Comparison of ENCODE assay signal across 16 mouse cellular contexts in genomic region chr7:58705158-58705557, GRCm38 (mm10).
"Had no signal": no experiment of that assay in that cellular context is flagged by ENCODE, and none has a peak within 500 bp of the region (broad histone marks: within the 10 kb centered on the region; RNA-seq: fewer than 3 reads in every experiment).

No protein-coding gene starts in this region.

- ATAC-seq: liver, postnatal 0 days; lung, postnatal 0 days; midbrain, embryonic 13.5 days; midbrain, embryonic 15.5 days had no signal

- H3K4me3 ChIP-seq: lung, embryonic 15.5 days; midbrain, embryonic 13.5 days; midbrain, embryonic 15.5 days; neural tube, embryonic 12.5 days; stomach, embryonic 15.5 days had no signal

- DNase-seq: liver, postnatal 0 days; lung, adult 2 months; lung, postnatal 14 days; lung, postnatal 36 days; right cerebral cortex, postnatal 14 days; thymus, adult 2 months; thymus, postnatal 25 days; thymus, postnatal 4 days had no signal

- H3K27ac ChIP-seq: lung, embryonic 15.5 days; macrophage; midbrain, embryonic 13.5 days; midbrain, embryonic 15.5 days; neural tube, embryonic 12.5 days; stomach, embryonic 15.5 days; stomach, postnatal 0 days had no signal
